Mouse (Mus musculus): ENCODE results near the gene Tent5c. TPM values are rescaled to one million over a fixed set of nuclear protein-coding genes. Genes with fewer than 3 reads are reported as not detected.
A peak's percentile ranks its signal among the peaks of the same experiment; 100 is the strongest.

Tent5c gene
- polyA plus RNA-seq, 1 experiment from 2014 or later = 3.0 TPM

- 37% methylated on average over 12 of the region's 12 CpGs for WGBS
- no peaks in the 10 kb centered on the region for H3K9me3 ChIP-seq (replicated peaks)
- H3K27me3 ChIP-seq (replicated peaks) = no peaks in the 10 kb centered on the region
- H3K4me2 ChIP-seq = no peak overlapping the region
- H3K4me3 ChIP-seq (replicated peaks) = no peak overlapping the region
- H3K27ac ChIP-seq (replicated peaks) = no peak overlapping the region
- H3K4me1 ChIP-seq = peaks cover 7% of the 10 kb centered on the region
- H3K9ac ChIP-seq (replicated peaks) = no peak overlapping the region
- H3K36me3 ChIP-seq = no peaks in the 10 kb centered on the region
- no peak; the same call in 1 of the 2 replicates for ATAC-seq (ENCODE audit: low FRiP score)
These were observed 25.8 kb downstream of the Tent5c start for GRCm38 (mm10) chr3:100463160-100463958.

GRCm38 (mm10) chr3:100462235-100463083 is 26.7 kb downstream of the Tent5c start:
- Histone ChIP-seq H3K27me3 (replicated peaks) (no peaks in the 10 kb centered on the region), H3K4me3 (replicated peaks) (no peak overlapping the region), H3K9ac (replicated peaks) (no peak overlapping the region), H3K36me3 (no peaks in the 10 kb centered on the region), H3K9me3 (replicated peaks) (no peaks in the 10 kb centered on the region), H3K27ac (replicated peaks) (no peak overlapping the region), H3K4me2 (no peak overlapping the region), H3K4me1 (peaks cover 7% of the 10 kb centered on the region)
- 46% methylated on average over 8 of the region's 8 CpGs for WGBS
- ATAC-seq (ENCODE audit: low FRiP score) = no peak

GRCm38 (mm10) chr3:100460510-100460909 is 28.6 kb downstream of the Tent5c start:
- 94% methylated on average over 2 of the region's 2 CpGs for WGBS
- Histone ChIP-seq H3K9ac (replicated peaks) (no peak overlapping the region), H3K9me3 (replicated peaks) (no peaks in the 10 kb centered on the region), H3K27ac (replicated peaks) (no peak overlapping the region), H3K4me2 (no peak overlapping the region), H3K4me1 (peaks cover 7% of the 10 kb centered on the region), H3K36me3 (no peaks in the 10 kb centered on the region), H3K27me3 (replicated peaks) (no peaks in the 10 kb centered on the region), H3K4me3 (replicated peaks) (no peak overlapping the region)
- ATAC-seq (ENCODE audit: low FRiP score) = no peak

- WGBS = 91% methylated on average over 7 of the region's 7 CpGs
- no peaks in the 10 kb centered on the region for H3K36me3 ChIP-seq
- no peak overlapping the region for H3K9ac ChIP-seq (replicated peaks)
- no peaks in the 10 kb centered on the region for H3K9me3 ChIP-seq (replicated peaks)
- peaks cover 9% of the 10 kb centered on the region; the same call in 1 of the 2 replicates for H3K4me1 ChIP-seq
- H3K4me3 ChIP-seq (replicated peaks) = no peak overlapping the region
- H3K4me2 ChIP-seq = no peak overlapping the region
- H3K27me3 ChIP-seq (replicated peaks) = no peaks in the 10 kb centered on the region
- ATAC-seq (ENCODE audit: low FRiP score) = no peak
- H3K27ac ChIP-seq (replicated peaks) = no peak overlapping the region
These were observed 45.2 kb downstream of the Tent5c start for GRCm38 (mm10) chr3:100443798-100444500.

GRCm38 (mm10) chr3:100442499-100442898 is 46.6 kb downstream of the Tent5c start:
- H3K4me2 ChIP-seq = no peak overlapping the region
- no peak for ATAC-seq (ENCODE audit: low FRiP score)
- no peaks in the 10 kb centered on the region for H3K9me3 ChIP-seq (replicated peaks)
- H3K4me3 ChIP-seq (replicated peaks) = no peak overlapping the region
- H3K27ac ChIP-seq (replicated peaks) = no peak overlapping the region
- no peak overlapping the region for H3K9ac ChIP-seq (replicated peaks)
- no peaks in the 10 kb centered on the region for H3K27me3 ChIP-seq (replicated peaks)
- no peaks in the 10 kb centered on the region for H3K36me3 ChIP-seq
- H3K4me1 ChIP-seq = peaks cover 9% of the 10 kb centered on the region; the same call in 1 of the 2 replicates
- WGBS = 85% methylated on average over 6 of the region's 6 CpGs

- ATAC-seq (ENCODE audit: low FRiP score) = no peak
- Histone ChIP-seq H3K9ac (replicated peaks) (no peak overlapping the region), H3K27me3 (replicated peaks) (no peaks in the 10 kb centered on the region), H3K9me3 (replicated peaks) (no peaks in the 10 kb centered on the region), H3K4me3 (replicated peaks) (no peak overlapping the region), H3K36me3 (no peaks in the 10 kb centered on the region), H3K4me2 (no peak overlapping the region), H3K4me1 (peaks cover 9% of the 10 kb centered on the region; the same call in 1 of the 2 replicates), H3K27ac (replicated peaks) (no peak overlapping the region)
- 89% methylated on average over 4 of the region's 4 CpGs for WGBS
These were observed 48.4 kb downstream of the Tent5c start for GRCm38 (mm10) chr3:100440754-100441153.

- no peak overlapping the region for H3K4me2 ChIP-seq
- peaks cover 9% of the 10 kb centered on the region; the same call in 1 of the 2 replicates for H3K4me1 ChIP-seq
- WGBS = 33% methylated on average over 6 of the region's 6 CpGs
- H3K4me3 ChIP-seq (replicated peaks) = no peak overlapping the region
- H3K27me3 ChIP-seq (replicated peaks) = no peaks in the 10 kb centered on the region
- H3K36me3 ChIP-seq = no peaks in the 10 kb centered on the region
- peak; percentile 74; the same call in 1 of the 2 replicates for ATAC-seq (ENCODE audit: low FRiP score)
- no peaks in the 10 kb centered on the region for H3K9me3 ChIP-seq (replicated peaks)
- no peak overlapping the region for H3K27ac ChIP-seq (replicated peaks)
- no peak overlapping the region for H3K9ac ChIP-seq (replicated peaks)
These were observed 49.1 kb downstream of the Tent5c start for GRCm38 (mm10) chr3:100440009-100440408.

- Histone ChIP-seq H3K4me3 (replicated peaks) (no peak overlapping the region), H3K9ac (replicated peaks) (no peak overlapping the region), H3K36me3 (no peaks in the 10 kb centered on the region), H3K27ac (replicated peaks) (no peak overlapping the region), H3K4me2 (no peak overlapping the region), H3K9me3 (replicated peaks) (no peaks in the 10 kb centered on the region), H3K27me3 (replicated peaks) (no peaks in the 10 kb centered on the region), H3K4me1 (peaks cover 9% of the 10 kb centered on the region; the same call in 1 of the 2 replicates)
- no peak for ATAC-seq (ENCODE audit: low FRiP score)
- WGBS = 60% methylated on average over 3 of the region's 3 CpGs
These were observed 50.0 kb downstream of the Tent5c start for GRCm38 (mm10) chr3:100439088-100439487.

- 80% methylated on average over 4 of the region's 4 CpGs for WGBS
- ATAC-seq (ENCODE audit: low FRiP score) = no peak
These were observed 50.6 kb downstream of the Tent5c start for GRCm38 (mm10) chr3:100438461-100439002.

GRCm38 (mm10) chr3:100436756-100437155 is 52.4 kb downstream of the Tent5c start:
- Histone ChIP-seq H3K4me1 (peaks cover 9% of the 10 kb centered on the region; the same call in 1 of the 2 replicates), H3K36me3 (no peaks in the 10 kb centered on the region), H3K9me3 (replicated peaks) (no peaks in the 10 kb centered on the region), H3K27me3 (replicated peaks) (no peaks in the 10 kb centered on the region), H3K4me3 (replicated peaks) (no peak overlapping the region), H3K4me2 (no peak overlapping the region), H3K27ac (replicated peaks) (no peak overlapping the region), H3K9ac (replicated peaks) (no peak overlapping the region)
- ATAC-seq (ENCODE audit: low FRiP score) = no peak
- WGBS = 85% methylated on average over 7 of the region's 7 CpGs

More at GRCm38 (mm10) chr3:100438461-100439002, 50.6 kb downstream of the Tent5c start:
- H3K4me2 ChIP-seq = no peak overlapping the region
- no peak overlapping the region for H3K9ac ChIP-seq (replicated peaks)
- H3K4me1 ChIP-seq = peaks cover 9% of the 10 kb centered on the region; the same call in 1 of the 2 replicates
- H3K27ac ChIP-seq (replicated peaks) = no peak overlapping the region
- no peaks in the 10 kb centered on the region for H3K27me3 ChIP-seq (replicated peaks)
- no peak overlapping the region for H3K4me3 ChIP-seq (replicated peaks)
- H3K36me3 ChIP-seq = no peaks in the 10 kb centered on the region
- H3K9me3 ChIP-seq (replicated peaks) = no peaks in the 10 kb centered on the region

GRCm38 (mm10) chr3:100431705-100432104 is 57.4 kb downstream of the Tent5c start:
- no peaks in the 10 kb centered on the region for H3K36me3 ChIP-seq
- no peaks in the 10 kb centered on the region for H3K9me3 ChIP-seq (replicated peaks)
- no peak for ATAC-seq (ENCODE audit: low FRiP score)
- no peak overlapping the region for H3K4me3 ChIP-seq (replicated peaks)
- 91% methylated on average over 4 of the region's 4 CpGs for WGBS
- no peaks in the 10 kb centered on the region for H3K27me3 ChIP-seq (replicated peaks)
- no peak overlapping the region for H3K4me2 ChIP-seq
- no peak overlapping the region for H3K9ac ChIP-seq (replicated peaks)
- H3K27ac ChIP-seq (replicated peaks) = no peak overlapping the region
- no peaks in the 10 kb centered on the region for H3K4me1 ChIP-seq
